Mouse (Mus musculus): ENCODE results near the gene Eif3i. TPM values are rescaled to one million over a fixed set of nuclear protein-coding genes. Genes with fewer than 3 reads are reported as not detected.

The Eif3i gene
- polyA plus RNA-seq, 1 experiment from 2014 or later: 289 TPM

DNA sequence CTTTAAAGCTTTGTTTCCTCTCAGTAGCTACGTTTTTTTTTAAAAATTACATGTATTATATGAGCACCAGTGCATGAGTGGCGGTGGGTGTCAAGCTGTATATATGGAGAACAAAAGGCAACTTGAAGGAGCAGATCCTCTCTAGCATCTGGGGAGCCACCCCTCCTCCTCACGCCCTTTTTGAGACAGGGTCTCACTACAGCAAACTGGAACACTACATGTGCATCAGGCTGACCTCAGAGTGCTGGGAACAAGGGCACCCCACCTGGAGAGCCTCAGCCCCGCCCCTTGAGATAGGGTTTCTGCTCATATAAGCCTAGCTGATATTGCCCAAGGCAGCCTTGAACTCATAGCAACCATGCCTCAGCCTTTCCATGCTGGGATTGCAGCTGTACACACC lies 25.0 kb upstream of the Eif3i start:
- peaks cover 58% of the 10 kb centered on the region for H3K36me3 ChIP-seq

DNA sequence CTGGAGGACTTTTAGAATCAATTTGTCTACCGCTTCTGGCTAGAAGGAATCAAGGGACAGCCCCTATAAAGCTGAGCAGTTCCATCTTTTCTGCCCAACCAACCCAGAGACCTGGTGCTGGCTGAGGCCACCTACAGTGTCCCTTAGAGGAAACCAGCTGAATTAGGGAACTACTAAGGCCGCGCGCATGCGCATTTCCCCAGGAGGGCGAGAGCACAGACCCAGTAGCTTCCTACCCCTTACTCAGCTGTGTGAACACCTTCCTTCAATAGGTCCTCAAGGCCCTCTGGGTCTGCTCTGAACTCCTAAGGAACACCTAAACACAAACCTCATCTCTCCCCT lies 24.6 kb upstream of the Eif3i start:
- under 1% methylated on average over 6 of the region's 6 CpGs for WGBS
- H3K4me3 ChIP-seq: peak overlapping the region; percentile 69
- H3K27me3 ChIP-seq: no peaks in the 10 kb centered on the region
- H3K9me3 ChIP-seq: no peaks in the 10 kb centered on the region
- H3K4me1 ChIP-seq: peaks cover 34% of the 10 kb centered on the region
- H3K9ac ChIP-seq: peak overlapping the region; percentile 85
- H3K4me2 ChIP-seq: peak overlapping the region; percentile 85
- H3K36me3 ChIP-seq: peaks cover 57% of the 10 kb centered on the region
- no peak for ATAC-seq (ENCODE audit: insufficient number of reproducible peaks, insufficient read depth, low FRiP score, low TSS enrichment, low read depth)
- peak overlapping the region; percentile 93 for H3K27ac ChIP-seq

More for the DNA sequence above, 25.0 kb upstream of the Eif3i start:
- 37% methylated on average over 4 of the region's 4 CpGs for WGBS
- Histone ChIP-seq H3K27me3 (no peaks in the 10 kb centered on the region), H3K27ac (peak overlapping the region; percentile 93), H3K4me1 (peaks cover 34% of the 10 kb centered on the region), H3K4me2 (peak overlapping the region; percentile 85), H3K9ac (no peak overlapping the region), H3K4me3 (peak overlapping the region; percentile 69; the same call in 1 of the 2 replicates), H3K9me3 (no peaks in the 10 kb centered on the region)
- ATAC-seq (ENCODE audit: insufficient number of reproducible peaks, insufficient read depth, low FRiP score, low TSS enrichment, low read depth): no peak

DNA sequence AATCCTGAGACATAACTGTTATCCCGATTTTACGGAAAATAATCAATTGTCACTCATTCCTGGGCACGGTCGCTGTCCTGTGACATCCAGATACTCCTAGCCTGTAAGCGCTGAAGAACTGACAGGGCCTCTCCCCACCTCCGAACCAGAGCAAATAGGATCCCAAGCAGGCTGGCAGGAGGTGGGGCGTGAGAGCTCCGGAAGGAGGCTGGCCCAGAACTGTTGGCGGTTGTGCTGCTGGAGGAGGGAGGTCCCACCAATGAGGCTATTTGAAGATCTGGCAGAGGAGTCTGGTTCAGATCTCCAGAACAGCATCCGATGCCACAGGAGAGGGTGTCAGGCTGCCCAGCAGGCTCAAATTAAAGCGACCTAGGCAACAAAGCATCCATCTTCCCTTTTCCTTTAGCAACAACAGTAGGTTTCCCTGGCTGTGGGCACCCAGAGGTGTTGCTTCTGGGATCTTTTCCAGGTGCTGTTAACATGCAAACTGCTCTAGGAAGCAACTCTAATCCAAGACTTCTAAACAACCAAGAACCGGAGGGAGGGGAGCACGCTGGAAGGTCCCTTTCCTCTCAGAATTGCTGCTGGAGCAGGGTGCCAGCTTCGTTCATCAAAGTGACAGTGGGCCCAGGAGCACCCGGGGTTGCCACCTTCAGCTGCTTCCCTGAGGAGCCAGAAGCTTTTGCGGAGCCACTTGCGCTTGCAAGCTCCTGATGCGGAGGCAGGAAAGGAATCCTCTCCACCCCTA lies 24.0 kb upstream of the Eif3i start:
- H3K4me1 ChIP-seq: peaks cover 34% of the 10 kb centered on the region

DNA sequence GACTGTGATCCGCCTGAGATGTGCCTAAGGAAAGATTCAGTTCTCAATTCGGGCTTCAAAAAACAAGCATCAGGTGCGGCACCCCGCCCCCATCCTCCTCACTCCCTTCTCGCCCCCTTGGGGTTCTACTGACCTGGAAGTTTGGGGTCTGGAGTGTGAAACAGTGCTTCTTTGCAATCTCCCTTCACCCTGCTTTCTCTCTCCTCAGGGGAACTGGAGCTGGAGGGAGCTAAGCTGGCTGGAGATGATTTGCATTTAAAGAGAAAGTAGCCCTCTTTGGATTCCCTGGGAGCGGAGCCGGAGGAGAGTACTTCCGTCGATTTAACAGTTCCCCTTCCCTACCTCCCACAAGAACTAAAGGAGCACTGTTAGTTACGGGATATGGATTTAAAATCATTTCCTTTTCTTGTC lies 23.2 kb upstream of the Eif3i start, which contains the start of gene Ccdc28b:
Gene Ccdc28b, minus strand, starts transcription at position 267 of the 411 bp plus-strand sequence.
- peak within 1 kb of the TSS; percentile 85 for H3K4me2 ChIP-seq
- peak within 1 kb of the TSS; percentile 93 for H3K27ac ChIP-seq
- peaks cover 44% of the 10 kb centered on the region for H3K36me3 ChIP-seq
- ATAC-seq (ENCODE audit: insufficient number of reproducible peaks, insufficient read depth, low FRiP score, low TSS enrichment, low read depth): no peak
- 1% methylated on average over 10 of the region's 10 CpGs for WGBS
- H3K4me3 ChIP-seq: peak within 1 kb of the TSS; percentile 69
- peak within 1 kb of the TSS; percentile 85 for H3K9ac ChIP-seq
- peaks cover 34% of the 10 kb centered on the region for H3K4me1 ChIP-seq
- H3K27me3 ChIP-seq: no peaks in the 10 kb centered on the region
- H3K9me3 ChIP-seq: no peaks in the 10 kb centered on the region

More for the DNA sequence above, 24.0 kb upstream of the Eif3i start:
- Histone ChIP-seq H3K27ac (peak overlapping the region; percentile 93), H3K4me3 (peak overlapping the region; percentile 69), H3K27me3 (no peaks in the 10 kb centered on the region), H3K36me3 (peaks cover 52% of the 10 kb centered on the region), H3K4me2 (peak overlapping the region; percentile 85), H3K9me3 (no peaks in the 10 kb centered on the region), H3K9ac (peak overlapping the region; percentile 85)
- peak; percentile 87 for ATAC-seq (ENCODE audit: insufficient number of reproducible peaks, insufficient read depth, low FRiP score, low TSS enrichment, low read depth)
- under 1% methylated on average over 18 of the region's 18 CpGs for WGBS

- Histone ChIP-seq H3K9ac (peak overlapping the region; percentile 85), H3K4me3 (peak overlapping the region; percentile 69), H3K27ac (peak overlapping the region; percentile 93), H3K27me3 (no peaks in the 10 kb centered on the region), H3K4me2 (peak overlapping the region; percentile 85), H3K4me1 (peaks cover 39% of the 10 kb centered on the region), H3K36me3 (peaks cover 37% of the 10 kb centered on the region), H3K9me3 (no peaks in the 10 kb centered on the region)
- no peak for ATAC-seq (ENCODE audit: insufficient number of reproducible peaks, insufficient read depth, low FRiP score, low TSS enrichment, low read depth)
- WGBS: 22% methylated on average over 8 of the region's 8 CpGs
These were observed 22.5 kb upstream of the Eif3i start for GRCm38 (mm10) chr4:129622803-129623535.

- peak overlapping the region; percentile 85 for H3K9ac ChIP-seq
- peak overlapping the region; percentile 85 for H3K4me2 ChIP-seq
- no peaks in the 10 kb centered on the region for H3K9me3 ChIP-seq
- peak overlapping the region; percentile 93; the same call in 1 of the 2 replicates for H3K27ac ChIP-seq
- peaks cover 31% of the 10 kb centered on the region for H3K36me3 ChIP-seq
- peak overlapping the region; percentile 69 for H3K4me3 ChIP-seq
- H3K4me1 ChIP-seq: peaks cover 44% of the 10 kb centered on the region
- no peak for ATAC-seq (ENCODE audit: insufficient number of reproducible peaks, insufficient read depth, low FRiP score, low TSS enrichment, low read depth)
- H3K27me3 ChIP-seq: no peaks in the 10 kb centered on the region
- 83% methylated on average over 11 of the region's 11 CpGs for WGBS
These were observed 21.8 kb upstream of the Eif3i start for GRCm38 (mm10) chr4:129622120-129622802.

DNA sequence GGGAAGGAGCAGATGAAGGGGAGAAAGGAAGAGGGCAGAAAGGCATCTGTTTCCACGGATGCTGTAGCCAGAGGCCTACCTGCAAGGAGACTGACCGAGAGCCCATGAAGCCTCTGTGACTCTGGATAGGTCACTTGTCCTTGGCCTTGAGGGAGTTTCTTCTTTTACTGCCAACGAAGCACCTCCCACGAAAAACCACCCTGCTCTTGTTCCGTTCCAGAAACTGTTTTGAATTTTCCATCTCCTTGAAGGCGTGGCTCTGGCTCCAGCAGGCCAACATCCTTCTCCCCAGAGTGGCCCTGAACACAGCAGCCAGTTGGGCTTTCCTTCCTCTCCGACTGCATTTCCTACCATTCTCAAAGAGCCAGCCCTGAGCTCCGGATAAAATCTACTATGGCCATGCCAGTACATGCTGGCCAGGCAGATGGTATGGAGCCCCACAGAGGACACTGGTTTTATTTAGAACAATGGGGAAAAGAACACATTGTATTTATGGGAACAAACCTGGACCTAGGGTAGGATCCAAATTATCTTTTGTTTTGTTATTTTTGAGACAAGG lies 20.9 kb upstream of the Eif3i start:
- no peak for ATAC-seq (ENCODE audit: insufficient number of reproducible peaks, insufficient read depth, low FRiP score, low TSS enrichment, low read depth)
- H3K4me2 ChIP-seq: no peak overlapping the region
- no peak overlapping the region for H3K9ac ChIP-seq
- no peak overlapping the region for H3K4me3 ChIP-seq
- H3K4me1 ChIP-seq: peaks cover 44% of the 10 kb centered on the region
- peaks cover 30% of the 10 kb centered on the region for H3K36me3 ChIP-seq
- WGBS: 72% methylated on average over 8 of the region's 8 CpGs
- no peaks in the 10 kb centered on the region for H3K27me3 ChIP-seq
- H3K27ac ChIP-seq: no peak overlapping the region
- H3K9me3 ChIP-seq: no peaks in the 10 kb centered on the region

DNA sequence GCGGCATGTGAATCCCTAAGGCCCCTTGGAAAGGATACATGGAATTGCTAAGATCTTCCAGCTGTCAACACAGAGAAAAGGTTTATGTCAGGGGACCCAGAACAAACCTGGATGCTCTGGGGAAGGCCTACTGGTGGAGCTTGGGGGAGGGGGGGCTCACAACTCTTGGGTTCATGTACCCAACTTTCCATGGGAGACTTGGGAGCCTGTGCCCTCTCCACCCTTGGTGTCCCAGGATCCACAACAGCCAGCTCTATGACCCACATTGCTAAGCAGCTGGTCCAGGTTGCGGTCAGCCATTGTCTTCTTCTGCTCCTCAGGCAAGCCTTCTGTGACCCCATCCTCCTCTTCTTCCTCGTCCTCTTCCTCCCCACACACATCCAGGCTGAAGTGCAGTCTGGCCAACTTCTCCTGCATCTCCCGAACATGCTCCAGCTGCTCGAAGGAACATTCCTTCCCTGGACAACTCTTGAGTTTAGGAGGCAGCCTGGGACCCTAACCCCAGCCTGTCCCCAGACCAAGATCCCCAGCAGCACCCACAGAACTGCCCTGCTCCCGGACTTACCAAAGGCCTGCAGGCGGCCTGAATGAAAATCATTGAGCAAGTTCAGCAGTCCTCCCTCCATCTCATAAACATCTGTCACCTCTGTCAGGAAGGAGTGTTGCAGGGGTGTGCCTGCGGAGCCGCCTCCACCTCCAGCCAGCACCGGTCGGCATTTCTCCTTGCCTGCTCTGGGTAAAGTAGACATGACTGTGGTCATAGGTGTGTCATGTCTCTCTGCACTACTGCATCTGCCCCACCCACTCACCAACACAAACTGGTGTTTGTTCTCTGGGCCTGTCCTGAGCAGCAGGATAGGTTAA lies 20.2 kb upstream of the Eif3i start:
- peaks cover 39% of the 10 kb centered on the region for H3K4me1 ChIP-seq
- peaks cover 30% of the 10 kb centered on the region for H3K36me3 ChIP-seq
- H3K9me3 ChIP-seq: no peaks in the 10 kb centered on the region
- H3K9ac ChIP-seq: no peak overlapping the region
- H3K4me2 ChIP-seq: no peak overlapping the region
- ATAC-seq (ENCODE audit: insufficient number of reproducible peaks, insufficient read depth, low FRiP score, low TSS enrichment, low read depth): no peak
- no peaks in the 10 kb centered on the region for H3K27me3 ChIP-seq
- WGBS: 88% methylated on average over 11 of the region's 11 CpGs
- no peak overlapping the region for H3K27ac ChIP-seq
- H3K4me3 ChIP-seq: no peak overlapping the region

DNA sequence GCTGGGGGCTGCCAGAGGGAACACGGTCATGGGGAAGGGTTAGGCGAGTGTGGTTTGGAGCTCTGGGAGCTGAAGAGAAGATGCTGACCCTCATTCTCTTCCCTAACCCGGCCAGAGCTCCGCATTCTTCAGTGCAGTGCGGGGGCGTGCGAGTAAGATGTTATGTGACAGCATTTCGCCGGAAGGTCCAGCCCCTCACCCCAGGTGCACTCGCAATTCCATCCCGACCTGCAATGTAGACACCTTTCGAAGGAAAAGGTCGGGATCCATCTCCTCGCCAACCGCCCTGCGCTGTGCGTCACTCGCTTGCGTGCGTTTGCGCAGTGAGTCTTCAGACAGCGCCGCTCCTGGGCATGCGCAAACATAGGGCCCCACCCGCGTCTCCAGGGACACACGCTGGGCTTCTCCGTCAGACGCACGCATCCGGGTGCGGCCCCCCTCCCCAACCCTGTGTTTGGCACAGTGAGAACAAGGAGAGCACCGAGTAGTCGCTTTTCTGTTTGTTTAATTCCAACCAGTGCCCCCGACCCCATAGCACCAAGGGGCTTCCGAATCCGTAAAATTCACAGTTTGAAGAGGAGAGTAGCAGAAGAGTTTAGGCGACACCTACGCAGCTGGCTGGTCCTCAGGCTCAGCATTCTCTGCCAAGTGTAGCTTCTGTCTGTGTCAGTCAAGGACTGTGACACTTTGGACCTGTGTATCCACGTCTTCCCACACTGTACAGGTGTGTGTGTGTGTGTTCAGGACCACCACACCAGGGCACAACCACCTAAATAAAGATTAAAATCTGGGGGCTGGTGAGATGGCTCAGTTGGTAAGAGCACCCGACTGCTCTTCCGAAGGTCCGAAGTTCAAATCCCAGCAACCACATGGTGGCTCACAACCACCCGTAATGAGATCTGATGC lies 18.6 kb upstream of the Eif3i start, which contains the start of gene Iqcc:
Gene Iqcc, minus strand, starts transcription at position 314 of the 906 bp plus-strand sequence.
- Histone ChIP-seq H3K27ac (peak within 1 kb of the TSS; percentile 89), H3K27me3 (no peaks in the 10 kb centered on the region), H3K36me3 (peaks cover 29% of the 10 kb centered on the region), H3K9ac (peak within 1 kb of the TSS; percentile 93), H3K4me2 (peak within 1 kb of the TSS; percentile 86), H3K9me3 (no peaks in the 10 kb centered on the region), H3K4me3 (peak within 1 kb of the TSS; percentile 63), H3K4me1 (peaks cover 25% of the 10 kb centered on the region)
- WGBS: 4% methylated on average over 44 of the region's 44 CpGs
- ATAC-seq (ENCODE audit: insufficient number of reproducible peaks, insufficient read depth, low FRiP score, low TSS enrichment, low read depth): peak; percentile 80

DNA sequence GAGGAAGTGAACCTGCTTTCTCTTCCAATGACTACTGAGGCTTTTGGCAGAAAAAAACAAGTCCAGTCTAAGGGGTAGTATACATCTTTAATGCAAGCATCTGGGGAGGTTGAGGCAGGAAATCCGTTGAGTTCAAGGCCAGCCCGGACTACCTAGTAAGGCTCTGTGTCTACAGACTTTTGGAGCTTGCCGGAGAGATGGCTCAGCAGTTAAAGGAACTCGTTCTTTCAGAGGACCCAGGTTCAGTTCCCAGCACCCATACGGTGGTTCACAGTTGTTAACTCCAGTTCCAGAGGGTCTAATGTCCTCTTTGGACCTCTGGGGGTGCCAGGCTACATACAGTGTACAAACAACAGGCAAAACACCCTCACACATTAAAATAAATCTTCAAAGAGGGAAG lies 17.6 kb upstream of the Eif3i start:
- H3K9me3 ChIP-seq: no peaks in the 10 kb centered on the region
- peak overlapping the region; percentile 93 for H3K9ac ChIP-seq
- H3K27me3 ChIP-seq: no peaks in the 10 kb centered on the region
- H3K36me3 ChIP-seq: peaks cover 29% of the 10 kb centered on the region
- H3K4me2 ChIP-seq: peak overlapping the region; percentile 86
- no peak overlapping the region for H3K27ac ChIP-seq
- peaks cover 22% of the 10 kb centered on the region for H3K4me1 ChIP-seq
- 94% methylated on average over 5 of the region's 5 CpGs for WGBS
- H3K4me3 ChIP-seq: peak overlapping the region; percentile 63
- no peak for ATAC-seq (ENCODE audit: insufficient number of reproducible peaks, insufficient read depth, low FRiP score, low TSS enrichment, low read depth)

Data from embryonic facial prominence, embryonic 13.5 days (tissue).